Mouse (Mus musculus): ENCODE data around the gene Leng1.
A peak's percentile ranks its signal among the peaks of the same experiment; 100 is the strongest.

GRCm38 (mm10) chr7:3644348-3644671 is 21.3 kb downstream of the Leng1 start:
- TF ChIP-seq EP300 (IDR thresholded peaks at IDR 0.05; ENCODE audit: low read length) (no peak), SMC3 (IDR thresholded peaks at IDR 0.05; ENCODE audit: low read depth, low read length) (no peak), MAX (IDR thresholded peaks at IDR 0.05; ENCODE audit: low read length) (no peak), POLR2A (IDR thresholded peaks at IDR 0.05; ENCODE audit: low read depth, low read length) (no peak), ZMIZ1 (IDR thresholded peaks at IDR 0.05; ENCODE audit: low read depth, low read length) (no peak), RAD21 (IDR thresholded peaks at IDR 0.05; ENCODE audit: low read depth, low read length) (no peak), NELFE (IDR thresholded peaks at IDR 0.05; ENCODE audit: low read depth, low read length) (0 out of 2 replicates have a peak, but pooled peaks have one; percentile 50), ELF1 (IDR thresholded peaks at IDR 0.05; ENCODE audit: low read depth, low read length) (no peak)

Measured in CH12.LX (cell line).